ENCODE assay signal across 8 mouse cellular contexts in the genomic region with DNA sequence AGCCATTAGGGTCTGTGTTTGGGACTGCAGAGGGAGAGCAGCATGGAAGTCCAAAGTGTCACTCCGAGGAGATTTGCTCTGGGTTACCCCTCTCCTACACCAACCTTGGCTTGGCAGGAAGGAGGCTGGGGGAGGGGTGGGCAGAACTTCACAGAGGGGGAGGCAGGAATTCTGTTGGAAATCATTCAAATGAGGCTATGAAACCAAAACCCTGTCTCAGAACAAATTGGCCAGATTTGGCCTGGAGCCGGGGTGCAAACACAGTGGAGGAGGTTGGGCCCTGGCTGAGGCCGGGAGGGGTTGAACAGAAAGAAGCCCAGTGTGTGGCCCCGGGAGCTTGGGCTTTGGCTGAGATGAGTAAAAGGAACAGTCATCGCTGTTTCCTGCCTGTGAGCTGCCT. TPM values are rescaled to one million over a fixed set of nuclear protein-coding genes. Genes with fewer than 3 reads are reported as not detected.
DNase-seq lines count a peak whose midpoint lies in the region; ATAC-seq lines count a peak whose summit lies in the region.

No protein-coding gene starts in this region.

- no peak overlapping the region for H3K9ac ChIP-seq in midbrain, embryonic 11.5 days (ENCODE audit: low read length)
- no peak overlapping the region for H3K9ac ChIP-seq in intestine, embryonic 16.5 days (ENCODE audit: low read depth, low read length)
- no peak overlapping the region for H3K9ac ChIP-seq in liver, embryonic 11.5 days (ENCODE audit: low read depth, low read length)

- WGBS in midbrain, embryonic 10.5 days, result 23% methylated on average over 5 of the region's 5 CpGs
- 16% methylated on average over 5 of the region's 5 CpGs for WGBS in midbrain, embryonic 11.5 days
- 28% methylated on average over 5 of the region's 5 CpGs for WGBS in intestine, embryonic 16.5 days
- 19% methylated on average over 5 of the region's 5 CpGs for WGBS in liver, embryonic 11.5 days

- no peak overlapping the region for H3K4me3 ChIP-seq in midbrain, embryonic 10.5 days
- H3K4me3 ChIP-seq in midbrain, embryonic 11.5 days (ENCODE audit: low read depth, low read length), result no peak overlapping the region
- no peak overlapping the region for H3K4me3 ChIP-seq in intestine, embryonic 16.5 days (ENCODE audit: low read length)
- H3K4me3 ChIP-seq in liver, embryonic 11.5 days (ENCODE audit: low read depth, low read length), result no peak overlapping the region

- H3K36me3 ChIP-seq in midbrain, embryonic 10.5 days, result no peaks in the 10 kb centered on the region
- H3K36me3 ChIP-seq in midbrain, embryonic 11.5 days (ENCODE audit: control insufficient read depth, insufficient read depth, low read length), result no peaks in the 10 kb centered on the region
- no peaks in the 10 kb centered on the region for H3K36me3 ChIP-seq in intestine, embryonic 16.5 days (ENCODE audit: control insufficient read depth, insufficient read depth, low read length)
- H3K36me3 ChIP-seq in liver, embryonic 11.5 days (ENCODE audit: control insufficient read depth, insufficient read depth, low read length), result no peaks in the 10 kb centered on the region

- H3K27me3 ChIP-seq in midbrain, embryonic 10.5 days (ENCODE audit: low read depth, poor library complexity, severe bottlenecking), result peaks cover 42% of the 10 kb centered on the region
- no peaks in the 10 kb centered on the region; the same call in 1 of the 2 replicates for H3K27me3 ChIP-seq in midbrain, embryonic 11.5 days (ENCODE audit: control insufficient read depth, insufficient read depth, low read length)
- H3K27me3 ChIP-seq in intestine, embryonic 16.5 days (replicated peaks; ENCODE audit: control insufficient read depth, insufficient read depth, low read length), result no peaks in the 10 kb centered on the region
- peaks cover 4% of the 10 kb centered on the region for H3K27me3 ChIP-seq in liver, embryonic 11.5 days (replicated peaks; ENCODE audit: control insufficient read depth, insufficient read depth, low read length)

- H3K4me2 ChIP-seq in midbrain, embryonic 11.5 days, result no peak overlapping the region
- H3K4me2 ChIP-seq in intestine, embryonic 16.5 days (ENCODE audit: low read depth, low read length), result no peak overlapping the region
- H3K4me2 ChIP-seq in liver, embryonic 11.5 days, result no peak overlapping the region

- H3K4me1 ChIP-seq in midbrain, embryonic 10.5 days, result peaks cover 44% of the 10 kb centered on the region
- H3K4me1 ChIP-seq in midbrain, embryonic 11.5 days (ENCODE audit: control insufficient read depth, insufficient read depth, low read length), result peaks cover 8% of the 10 kb centered on the region
- peaks cover 23% of the 10 kb centered on the region for H3K4me1 ChIP-seq in intestine, embryonic 16.5 days (ENCODE audit: control insufficient read depth, insufficient read depth, low read length)
- 0 out of 2 replicates have a peak, but pooled peaks cover 6% of the 10 kb centered on the region for H3K4me1 ChIP-seq in liver, embryonic 11.5 days (replicated peaks; ENCODE audit: control insufficient read depth, insufficient read depth, low read length)

- H3K27ac ChIP-seq in midbrain, embryonic 10.5 days (replicated peaks), result peak overlapping the region; percentile 6; the same call in 1 of the 2 replicates
- no peak overlapping the region for H3K27ac ChIP-seq in midbrain, embryonic 11.5 days (ENCODE audit: low read depth, low read length)
- H3K27ac ChIP-seq in intestine, embryonic 16.5 days (ENCODE audit: low read length), result 0 out of 2 replicates have a peak overlapping the region, but pooled peaks have one; percentile 16
- H3K27ac ChIP-seq in liver, embryonic 11.5 days (ENCODE audit: low read depth, low read length), result no peak overlapping the region

- no peak for DNase-seq in frontal cortex, postnatal 25 days (ENCODE audit: low spot score in 2 of 2)
- no peak for DNase-seq in midbrain, embryonic 10.5 days (ENCODE audit: low spot score)
- DNase-seq in midbrain, embryonic 11.5 days (ENCODE audit: low spot score, missing footprints), result no peak
- DNase-seq in ovary, postnatal 14 days (ENCODE audit: low spot score), result peak; percentile 51
- DNase-seq in thymus, postnatal 36 days, result no peak
- no peak for DNase-seq in liver, embryonic 11.5 days (ENCODE audit: low spot score)

- no peaks in the 10 kb centered on the region for H3K9me3 ChIP-seq in midbrain, embryonic 10.5 days (replicated peaks)
- H3K9me3 ChIP-seq in midbrain, embryonic 11.5 days (ENCODE audit: control insufficient read depth, low read length), result no peaks in the 10 kb centered on the region
- H3K9me3 ChIP-seq in intestine, embryonic 16.5 days (ENCODE audit: control insufficient read depth, low read length), result no peaks in the 10 kb centered on the region
- H3K9me3 ChIP-seq in liver, embryonic 11.5 days (ENCODE audit: control insufficient read depth, low read length), result no peaks in the 10 kb centered on the region

- 0 out of 2 replicates have a peak, but pooled peaks have one; percentile 34 for ATAC-seq in frontal cortex, adult (ENCODE audit: low TSS enrichment)
- ATAC-seq in midbrain, embryonic 11.5 days (ENCODE audit: low FRiP score), result no peak
- ATAC-seq in intestine, embryonic 16.5 days, result peak; percentile 34; the same call in 1 of the 2 replicates
- no peak for ATAC-seq in liver, embryonic 11.5 days (replicated peaks; ENCODE audit: low FRiP score)

RNA-seq across cellular contexts. Expression of a gene that starts 34.2 kb away (rescaled TPM):
- 14.6 and 15.7 TPM in 2 replicates for polyA plus RNA-seq in midbrain, embryonic 10.5 days (2016; fragmentation: Nextera tagmentation; extraction: Ambion mirVana)
- polyA plus RNA-seq in midbrain, embryonic 11.5 days (2014; fragmentation: Nextera tagmentation; extraction: Ambion mirVana), result 7.7 and 9.8 TPM in 2 replicates
- polyA plus RNA-seq in intestine, embryonic 16.5 days (2015; fragmentation: Nextera tagmentation; extraction: Ambion mirVana), result 9.1 and 9.3 TPM in 2 replicates
- 6.0 and 6.6 TPM in 2 replicates for polyA plus RNA-seq in liver, embryonic 11.5 days (2014; fragmentation: Nextera tagmentation; extraction: Ambion mirVana)

Comparison
In these comparisons a context has a peak if more than half of its experiments do, and no peak if none do; other contexts are left out.
1. H3K27ac ChIP-seq: peak in midbrain, embryonic 10.5 days (single experiment) and intestine, embryonic 16.5 days (single experiment); none in midbrain, embryonic 11.5 days (single experiment) and liver, embryonic 11.5 days (single experiment).
2. ATAC-seq: peak in frontal cortex, adult (single experiment) and intestine, embryonic 16.5 days (single experiment); none in midbrain, embryonic 11.5 days (single experiment) and liver, embryonic 11.5 days (single experiment).